16 mouse cellular contexts compared by ENCODE assay signal in the genomic region with DNA sequence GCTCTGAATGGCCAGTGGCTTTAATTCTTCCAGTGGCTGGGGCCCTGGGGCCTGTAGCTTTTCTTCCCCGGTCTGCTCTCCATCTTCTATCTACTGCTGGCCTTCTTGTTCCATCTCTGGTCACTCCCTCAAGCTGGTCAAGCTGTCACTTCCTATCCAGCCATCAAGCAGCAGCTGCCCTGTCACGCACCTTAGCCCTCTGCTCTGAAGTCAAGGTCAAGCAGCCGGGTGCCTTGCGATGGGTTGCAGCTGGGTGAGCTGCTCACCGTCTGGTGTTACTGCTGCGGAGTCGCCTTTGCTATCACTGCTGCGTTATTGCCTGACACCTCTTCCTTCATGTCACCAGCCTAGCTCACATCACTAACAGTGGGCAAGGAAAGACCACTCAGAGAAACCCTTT.
"Had no signal": no experiment of that assay in that cellular context is flagged by ENCODE, and none has a peak within 500 bp of the region (broad histone marks: within the 10 kb centered on the region; RNA-seq: fewer than 3 reads in every experiment).

No protein-coding gene starts in this region.

- H3K4me2 ChIP-seq: liver, embryonic 11.5 days; liver, embryonic 13.5 days; liver, embryonic 15.5 days; midbrain, embryonic 11.5 days; midbrain, embryonic 13.5 days; midbrain, embryonic 15.5 days; neural tube, embryonic 12.5 days; stomach, embryonic 15.5 days had no signal

- H3K4me1 ChIP-seq: liver, embryonic 13.5 days; liver, embryonic 15.5 days; midbrain, embryonic 15.5 days; neural tube, embryonic 12.5 days; stomach, embryonic 15.5 days had no signal

- H3K9me3 ChIP-seq: liver, embryonic 13.5 days; liver, embryonic 15.5 days; midbrain, embryonic 15.5 days; neural tube, embryonic 12.5 days had no signal

- H3K9ac ChIP-seq: liver, embryonic 13.5 days; liver, embryonic 15.5 days; liver, postnatal 0 days; midbrain, embryonic 13.5 days; midbrain, embryonic 15.5 days; neural tube, embryonic 12.5 days; stomach, embryonic 15.5 days had no signal

- H3K27me3 ChIP-seq: liver, embryonic 13.5 days; liver, embryonic 15.5 days; midbrain, embryonic 13.5 days; midbrain, embryonic 15.5 days; neural tube, embryonic 12.5 days; stomach, embryonic 15.5 days had no signal

- H3K36me3 ChIP-seq: liver, embryonic 13.5 days; liver, embryonic 15.5 days; midbrain, embryonic 13.5 days; midbrain, embryonic 15.5 days; neural tube, embryonic 12.5 days; stomach, embryonic 15.5 days had no signal

- DNase-seq: liver; liver, embryonic 13.5 days; liver, postnatal 0 days; right cerebral cortex, postnatal 14 days; thymus, adult 2 months; thymus, postnatal 25 days; thymus, postnatal 4 days had no signal

- ATAC-seq: liver, postnatal 0 days; midbrain, embryonic 13.5 days; midbrain, embryonic 15.5 days had no signal

- H3K27ac ChIP-seq: liver, embryonic 13.5 days; liver, embryonic 15.5 days; macrophage; midbrain, embryonic 13.5 days; midbrain, embryonic 15.5 days; neural tube, embryonic 12.5 days; stomach, embryonic 15.5 days; stomach, postnatal 0 days had no signal

- H3K4me3 ChIP-seq: liver, embryonic 13.5 days; liver, embryonic 15.5 days; midbrain, embryonic 13.5 days; midbrain, embryonic 15.5 days; neural tube, embryonic 12.5 days; stomach, embryonic 15.5 days had no signal
